Mouse (Mus musculus) macrophage (primary cell): ENCODE data around the gene Pde4d. TPM values are rescaled to one million over a fixed set of nuclear protein-coding genes. Genes with fewer than 3 reads are reported as not detected.

Source experiments
- H3K27ac ChIP-seq: fragments of 350-480 bp; formaldehyde crosslinking; 2 replicates; pipeline ENCODE4 v1.9.0; 2021
- H3K36me3 ChIP-seq: fragments of 350-480 bp; formaldehyde crosslinking; 2 replicates; pipeline ENCODE4 v1.9.0; 2021; ENCODE audit errors: inconsistent target
- H3K4me3 ChIP-seq: fragments of 350-480 bp; formaldehyde crosslinking; 2 replicates; pipeline ENCODE4 v1.9.0; 2021; ENCODE audit errors: inconsistent target
- H3K79me2 ChIP-seq: fragments of 350-480 bp; formaldehyde crosslinking; 2 replicates; pipeline ENCODE4 v1.9.0; 2021; ENCODE audit errors: inconsistent target
- WGBS: methylation state at CpG from one replicate; pipeline ENCODE4 v1.1.7; 2026; ENCODE audit warnings: inconsistent platforms; ENCODE audit not compliant: missing documents; 5-methylcytosine and 5-hydroxymethylcytosine counted together
- polyA plus RNA-seq: library from polyadenylated mRNA; stranded (reverse); fragments of 250-400 nt; gene quantifications from 3 replicates; pipeline ENCODE4 v1.2.4, GENCODE M21; 2018; ENCODE audit warnings: inconsistent platforms

Gene Pde4d
- polyA plus RNA-seq, 1 experiment from 2014 or later: 0.82 TPM

DNA sequence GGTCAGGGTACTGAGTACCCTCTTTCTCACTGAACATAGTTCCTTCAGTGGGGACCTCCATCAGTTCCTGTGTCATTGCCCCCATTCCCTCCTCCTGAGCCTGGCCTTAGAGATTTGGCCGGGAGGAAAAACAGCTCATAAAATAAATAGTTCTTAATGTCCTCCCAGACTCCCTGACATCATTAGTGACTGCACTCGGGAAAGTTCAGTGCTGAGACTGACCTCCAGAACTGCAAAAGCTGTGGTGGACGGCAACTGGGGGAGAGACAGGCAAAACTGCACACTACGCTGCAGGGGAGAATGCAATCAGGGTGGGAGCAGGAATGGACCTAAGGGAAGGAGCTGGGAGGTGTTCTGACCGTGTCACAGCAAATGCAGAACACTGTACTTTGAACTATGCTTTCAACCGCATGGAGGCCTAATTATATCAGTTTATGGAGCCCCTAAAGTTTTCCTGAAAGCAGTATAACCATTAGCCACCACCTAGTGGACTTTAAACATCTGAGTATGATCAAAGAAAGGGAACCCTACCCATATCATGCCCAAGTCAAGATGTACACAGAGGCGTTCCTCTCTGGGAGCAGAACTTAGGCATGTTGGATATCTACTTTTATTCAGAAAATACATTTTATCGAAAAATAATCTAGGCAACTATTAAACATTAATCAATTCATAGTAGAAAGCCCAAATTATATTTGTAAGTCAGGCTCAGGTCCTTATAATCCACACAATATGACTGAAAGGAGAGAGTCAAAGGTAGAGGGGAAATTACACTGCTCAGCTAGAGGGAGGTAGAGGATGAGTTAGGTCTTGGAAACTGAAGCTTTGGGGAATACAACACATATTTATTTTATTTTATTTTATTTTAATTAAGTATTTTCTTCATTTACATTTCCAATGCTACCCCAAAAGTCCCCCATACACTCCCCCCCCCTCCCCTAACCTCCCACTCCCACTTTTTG lies 618.8 kb downstream of the Pde4d start:
- Histone ChIP-seq H3K79me2 (no peaks in the 10 kb centered on the region), H3K36me3 (no peaks in the 10 kb centered on the region), H3K4me3 (no peak overlapping the region), H3K27ac (no peak overlapping the region)
- 92% methylated on average over 8 of the region's 8 CpGs for WGBS

DNA sequence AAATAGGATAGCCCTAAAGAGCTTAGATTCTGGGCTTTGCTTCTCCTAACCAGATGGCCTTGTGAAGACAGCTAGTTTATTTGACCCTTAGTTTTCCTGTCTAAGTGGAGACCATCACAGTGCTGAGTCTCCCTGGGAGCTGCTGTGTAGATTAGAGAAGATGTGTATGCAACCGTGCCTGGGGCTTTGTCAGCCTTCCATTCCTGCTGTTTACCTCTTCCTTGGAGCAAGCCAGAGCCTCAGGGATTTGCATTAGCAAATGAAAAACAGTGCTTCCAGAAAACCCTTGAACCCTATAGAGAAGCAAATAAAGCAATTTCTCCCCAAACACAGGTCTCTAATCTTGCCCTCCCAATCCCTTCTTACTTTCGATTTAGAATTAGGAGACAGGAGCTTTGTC lies 623.6 kb downstream of the Pde4d start:
- Histone ChIP-seq H3K79me2 (no peaks in the 10 kb centered on the region), H3K27ac (no peak overlapping the region), H3K4me3 (no peak overlapping the region), H3K36me3 (no peaks in the 10 kb centered on the region)
- 90% methylated on average over 2 of the region's 2 CpGs for WGBS

GRCm38 (mm10) chr13:109074078-109074477 lies 624.3 kb downstream of the Pde4d start:
- H3K79me2 ChIP-seq: no peaks in the 10 kb centered on the region
- H3K4me3 ChIP-seq: no peak overlapping the region
- WGBS: 80% methylated on average over 4 of the region's 4 CpGs

DNA sequence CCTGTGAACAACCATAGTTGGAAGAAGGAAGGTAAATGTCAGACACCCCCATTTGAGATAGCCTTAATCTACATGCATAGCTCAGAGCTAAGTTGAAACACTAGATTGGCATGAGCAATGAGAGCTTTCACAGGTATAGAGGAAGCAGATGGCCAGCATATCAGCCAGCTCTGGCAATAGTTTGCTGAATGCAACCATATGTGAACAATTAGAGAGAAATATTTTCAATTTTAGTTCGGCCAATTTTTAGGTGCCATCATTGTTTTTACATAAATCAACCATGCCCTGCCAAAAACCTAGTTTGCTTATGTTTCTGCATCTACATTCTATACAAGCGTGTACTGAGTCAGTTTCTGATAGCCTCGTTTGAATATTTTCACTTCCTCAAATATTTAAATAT lies 642.9 kb downstream of the Pde4d start:
- H3K79me2 ChIP-seq: no peaks in the 10 kb centered on the region
- H3K27ac ChIP-seq: no peak overlapping the region
- H3K36me3 ChIP-seq: no peaks in the 10 kb centered on the region
- H3K4me3 ChIP-seq: no peak overlapping the region
- 59% methylated on average over 3 of the region's 3 CpGs for WGBS

More at GRCm38 (mm10) chr13:109074078-109074477, 624.3 kb downstream of the Pde4d start:
- H3K36me3 ChIP-seq: no peaks in the 10 kb centered on the region
- H3K27ac ChIP-seq: no peak overlapping the region

DNA sequence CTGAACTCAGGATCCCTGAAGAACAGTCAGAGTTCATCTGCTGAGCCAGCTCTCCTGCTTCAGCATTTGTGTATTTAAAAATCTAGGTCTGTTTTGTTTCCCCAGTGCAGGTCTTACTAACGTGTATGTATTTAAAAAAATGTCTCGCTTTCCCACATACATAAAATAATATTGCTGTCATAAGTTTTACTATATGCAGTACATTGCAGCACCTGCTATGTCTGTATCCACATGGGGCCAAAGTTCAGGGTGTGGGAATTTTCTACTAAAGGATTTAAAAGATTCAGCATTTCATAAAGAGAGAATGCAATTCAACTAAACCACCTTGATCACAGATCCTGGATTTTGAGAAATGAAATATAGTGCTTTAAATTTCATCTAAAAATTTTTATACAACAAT lies 646.9 kb downstream of the Pde4d start:
- Histone ChIP-seq H3K79me2 (no peaks in the 10 kb centered on the region), H3K4me3 (no peak overlapping the region), H3K36me3 (no peaks in the 10 kb centered on the region), H3K27ac (no peak overlapping the region)
- 97% methylated on average over 2 of the region's 2 CpGs for WGBS

- Histone ChIP-seq H3K36me3 (no peaks in the 10 kb centered on the region), H3K79me2 (no peaks in the 10 kb centered on the region), H3K4me3 (no peak overlapping the region), H3K27ac (no peak overlapping the region)
- 4% methylated on average over 8 of the region's 8 CpGs for WGBS
Measured at GRCm38 (mm10) chr13:109116004-109116341, 666.2 kb downstream of the Pde4d start.

DNA sequence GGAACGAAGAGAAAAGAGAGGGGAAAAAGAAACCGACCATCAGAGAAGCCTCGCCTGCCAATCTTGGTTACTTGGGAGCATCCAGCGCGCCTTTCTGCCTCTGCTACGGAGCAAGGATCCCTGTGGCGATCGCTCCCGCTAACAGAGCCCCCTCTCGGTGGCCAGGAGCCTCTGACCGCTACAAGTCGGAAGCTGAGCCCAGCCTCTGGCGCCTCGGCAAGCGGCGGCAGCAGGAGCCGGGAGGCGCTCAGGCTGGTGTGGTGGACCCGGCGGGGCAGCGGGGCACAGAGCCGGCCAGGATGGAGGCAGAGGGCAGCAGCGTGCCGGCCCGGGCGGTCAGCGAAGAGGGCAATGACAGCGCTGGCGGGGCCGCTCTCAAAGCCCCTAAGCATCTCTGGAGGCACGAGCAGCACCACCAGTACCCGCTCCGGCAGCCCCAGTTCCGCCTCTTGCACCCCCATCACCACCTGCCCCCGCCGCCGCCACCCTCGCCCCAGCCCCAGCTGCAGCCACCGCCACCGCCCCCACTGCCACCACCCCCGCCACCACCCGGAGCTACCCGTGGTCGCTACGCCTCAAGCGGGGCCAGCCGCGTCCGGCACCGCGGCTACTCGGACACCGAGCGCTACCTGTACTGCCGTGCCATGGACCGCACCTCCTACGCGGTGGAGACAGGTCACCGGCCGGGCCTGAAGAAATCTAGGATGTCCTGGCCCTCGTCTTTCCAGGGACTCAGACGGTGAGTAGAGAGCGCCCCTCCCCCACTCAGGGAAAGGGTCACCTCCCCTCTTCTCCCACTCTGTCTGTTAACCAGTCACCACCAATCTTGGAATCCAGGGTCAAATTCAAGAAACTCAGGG lies 666.8 kb downstream of the Pde4d start:
- WGBS: 2% methylated on average over 53 of the region's 63 CpGs
- H3K4me3 ChIP-seq: no peak overlapping the region
- no peak overlapping the region for H3K27ac ChIP-seq
- H3K79me2 ChIP-seq: no peaks in the 10 kb centered on the region
- H3K36me3 ChIP-seq: no peaks in the 10 kb centered on the region

GRCm38 (mm10) chr13:109117210-109117791 lies 667.6 kb downstream of the Pde4d start:
- Histone ChIP-seq H3K79me2 (no peaks in the 10 kb centered on the region), H3K36me3 (no peaks in the 10 kb centered on the region), H3K27ac (no peak overlapping the region), H3K4me3 (no peak overlapping the region)
- 45% methylated on average over 12 of the region's 14 CpGs for WGBS

DNA sequence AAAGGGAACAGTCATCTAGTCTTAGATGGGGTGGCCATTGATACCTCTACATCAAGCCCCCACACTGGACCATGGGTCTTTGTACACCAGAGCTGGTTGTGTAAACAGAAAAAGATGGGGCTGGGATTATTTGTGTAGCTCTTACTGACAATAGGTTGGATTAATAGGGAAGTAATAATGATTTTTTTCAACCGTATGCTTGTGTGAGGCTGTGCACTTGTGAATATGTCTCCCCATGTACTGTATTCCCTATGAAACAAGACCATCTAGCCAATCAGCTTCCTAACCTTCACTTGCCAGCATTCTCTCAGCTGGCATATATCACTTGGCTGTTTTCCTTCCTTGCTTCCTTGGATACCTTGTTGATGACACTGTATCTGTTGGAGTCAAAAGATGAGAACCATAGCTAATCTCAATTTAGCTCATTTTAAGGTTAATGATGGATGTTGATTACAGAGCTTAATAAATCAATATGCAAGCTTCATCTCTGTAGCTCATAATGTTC lies 668.6 kb downstream of the Pde4d start:
- no peaks in the 10 kb centered on the region for H3K36me3 ChIP-seq
- WGBS: 100% methylated on average over 1 of the region's 1 CpGs
- no peak overlapping the region for H3K27ac ChIP-seq
- H3K79me2 ChIP-seq: no peaks in the 10 kb centered on the region
- H3K4me3 ChIP-seq: no peak overlapping the region

DNA sequence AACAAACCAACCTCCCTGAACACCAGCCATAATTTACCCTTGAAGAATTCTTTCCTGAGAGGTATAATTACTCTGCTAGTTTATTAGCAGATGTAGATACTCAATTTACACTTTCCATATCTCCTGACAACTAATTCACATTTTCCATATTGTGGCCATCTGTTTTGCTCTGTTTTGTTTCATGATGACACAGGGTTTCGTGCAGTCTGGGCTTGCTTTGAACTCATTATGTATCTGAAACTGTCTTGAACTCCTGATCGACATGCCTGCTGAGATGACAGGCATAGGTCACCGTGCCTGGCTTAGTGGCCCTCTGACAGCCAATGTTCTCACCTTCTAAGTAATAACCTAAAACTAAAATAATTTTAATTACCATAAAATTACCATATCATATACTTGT lies 672.1 kb downstream of the Pde4d start:
- Histone ChIP-seq H3K4me3 (no peak overlapping the region), H3K27ac (no peak overlapping the region), H3K79me2 (no peaks in the 10 kb centered on the region), H3K36me3 (no peaks in the 10 kb centered on the region)
- 91% methylated on average over 3 of the region's 3 CpGs for WGBS

DNA sequence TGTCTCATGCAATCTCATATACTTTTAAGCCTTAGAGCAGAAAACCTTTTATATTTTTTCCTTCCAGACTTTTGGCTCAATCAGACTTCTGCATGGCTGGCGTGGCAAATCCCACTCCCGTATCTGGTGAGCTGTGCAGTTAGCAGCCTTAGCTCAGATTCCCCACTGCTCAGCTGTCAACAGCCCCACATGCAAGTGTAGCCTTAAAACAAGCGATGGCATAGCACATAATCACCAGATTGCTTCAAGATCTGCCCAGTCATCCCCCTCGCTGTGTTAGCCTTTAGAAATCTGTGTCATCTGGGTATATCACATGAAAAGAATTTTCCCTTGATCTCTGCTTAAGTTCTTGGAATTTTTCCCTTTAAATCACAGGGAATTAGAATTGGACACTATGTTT lies 686.7 kb downstream of the Pde4d start:
- no peak overlapping the region for H3K4me3 ChIP-seq
- H3K79me2 ChIP-seq: no peaks in the 10 kb centered on the region
- no peaks in the 10 kb centered on the region for H3K36me3 ChIP-seq
- no peak overlapping the region for H3K27ac ChIP-seq
- WGBS: 97% methylated on average over 4 of the region's 4 CpGs

- WGBS: 43% methylated on average over 3 of the region's 3 CpGs
- Histone ChIP-seq H3K27ac (no peak overlapping the region), H3K4me3 (no peak overlapping the region), H3K79me2 (no peaks in the 10 kb centered on the region), H3K36me3 (no peaks in the 10 kb centered on the region)
Measured at GRCm38 (mm10) chr13:109158703-109159102, 709.0 kb downstream of the Pde4d start.

DNA sequence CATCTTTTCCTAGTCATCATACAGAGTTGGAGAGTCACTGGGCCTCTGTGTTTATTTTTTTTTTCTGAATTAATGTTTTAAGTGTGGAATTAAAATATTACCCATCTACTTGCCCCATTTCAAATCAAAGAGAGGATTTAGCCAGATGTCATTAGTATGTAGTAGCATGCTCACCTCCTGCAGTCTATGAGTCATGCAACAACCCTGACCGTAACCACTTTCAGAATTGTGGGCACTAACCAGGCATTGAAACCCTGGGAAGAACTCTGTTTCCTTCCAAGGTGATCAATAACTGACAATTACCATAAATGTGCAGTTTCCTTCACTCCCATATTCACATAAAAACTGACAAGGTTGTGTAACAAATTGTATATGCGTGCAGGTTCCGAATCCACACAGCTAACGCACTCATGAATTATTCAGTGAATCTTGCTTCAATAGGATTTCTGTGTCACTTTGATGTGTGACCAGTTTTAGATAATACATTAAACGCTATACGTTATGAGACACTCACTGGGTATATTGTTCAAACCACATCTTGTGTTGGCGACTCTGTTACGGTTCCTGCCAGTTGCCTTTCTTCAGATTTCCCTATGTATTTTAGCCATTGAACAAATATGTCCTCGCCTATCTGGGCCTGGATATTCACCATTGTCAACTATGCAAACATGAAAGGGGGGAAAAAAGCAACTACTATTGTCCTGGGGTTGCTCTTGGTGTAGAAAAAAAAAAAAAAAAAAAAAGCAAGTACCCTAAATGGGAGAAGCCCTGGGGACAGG lies 719.0 kb downstream of the Pde4d start:
- Histone ChIP-seq H3K79me2 (no peaks in the 10 kb centered on the region), H3K27ac (no peak overlapping the region), H3K4me3 (no peak overlapping the region), H3K36me3 (no peaks in the 10 kb centered on the region)
- WGBS: 93% methylated on average over 9 of the region's 9 CpGs

DNA sequence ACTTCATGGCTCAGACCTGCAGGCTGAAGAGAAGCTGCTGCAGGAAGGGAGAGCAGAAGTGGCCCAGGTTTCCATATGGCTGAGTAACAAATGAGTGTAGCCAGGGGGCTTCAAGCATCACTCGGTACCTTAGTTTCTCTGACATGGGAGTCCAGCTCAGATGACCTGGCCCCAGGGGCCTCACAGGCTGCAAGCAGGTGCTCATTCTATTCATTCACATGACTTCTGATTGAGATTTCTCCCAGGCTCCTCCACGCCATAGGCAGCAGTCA lies 719.5 kb downstream of the Pde4d start:
- Histone ChIP-seq H3K4me3 (no peak overlapping the region), H3K79me2 (no peaks in the 10 kb centered on the region), H3K36me3 (no peaks in the 10 kb centered on the region), H3K27ac (no peak overlapping the region)
- 96% methylated on average over 2 of the region's 2 CpGs for WGBS
